Mouse (Mus musculus) stomach, postnatal 0 days (tissue): Measurements from ENCODE around the gene Plcl1. TPM values are rescaled to one million over a fixed set of nuclear protein-coding genes. Genes with fewer than 3 reads are reported as not detected.

Source experiments
- ATAC-seq: fragments of 200-750 bp; cut with Nextera tagmentation; 2 replicates; pipeline ENCODE4 v1.8.0; 2017; ENCODE audit not compliant: low FRiP score, low TSS enrichment
- DNase-seq: peaks from one replicate; pipeline ENCODE4 v3.0.0-alpha.2; 2016; ENCODE audit warnings: low spot score
- H3K27ac ChIP-seq: fragments of 300-500 bp; sonication (generic); replicated peaks from 2 replicates; pipeline ENCODE4 v1.5.1; 2014; ENCODE audit warnings: mild to moderate bottlenecking, control low read depth
- H3K27me3 ChIP-seq: fragments of 300-500 bp; sonication (generic); 2 replicates; pipeline ENCODE4 v1.6.1; 2014; ENCODE audit warnings: low read length; ENCODE audit not compliant: control insufficient read depth, insufficient read depth
- H3K36me3 ChIP-seq: fragments of 300-500 bp; sonication (generic); 2 replicates; pipeline ENCODE4 v1.6.1; 2014; ENCODE audit warnings: low read length, mixed read lengths; ENCODE audit not compliant: control insufficient read depth, insufficient read depth
- H3K4me1 ChIP-seq: fragments of 300-500 bp; sonication (generic); replicated peaks from 2 replicates; pipeline ENCODE4 v1.6.1; 2014; ENCODE audit warnings: antibody characterized with exemption; ENCODE audit not compliant: control insufficient read depth, insufficient read depth
- H3K4me2 ChIP-seq: fragments of 300-500 bp; sonication (generic); replicated peaks from 2 replicates; pipeline ENCODE4 v1.6.1; 2014; ENCODE audit warnings: low read depth, mild to moderate bottlenecking, control low read depth, moderate library complexity
- H3K4me3 ChIP-seq: fragments of 300-500 bp; sonication (generic); 2 replicates; pipeline ENCODE4 v1.5.1; 2014; ENCODE audit warnings: low read depth, low read length, control low read depth
- H3K9ac ChIP-seq: fragments of 300-500 bp; sonication (generic); 2 replicates; pipeline ENCODE4 v1.6.1; 2014; ENCODE audit warnings: mild to moderate bottlenecking, low read length, control low read depth, mixed read lengths
- H3K9me3 ChIP-seq: fragments of 300-500 bp; sonication (generic); 2 replicates; pipeline ENCODE4 v1.6.1; 2016; ENCODE audit warnings: low read length; ENCODE audit not compliant: control insufficient read depth
- CTCF ChIP-seq: IDR thresholded peaks from 2 replicates; pipeline ENCODE4 v1.5.1; 2016; ENCODE audit warnings: antibody characterized with exemption, low read depth, mild to moderate bottlenecking, moderate library complexity
- EP300 ChIP-seq: optimal IDR thresholded peaks from 2 replicates; pipeline ENCODE3; 2016; ENCODE audit warnings: antibody characterized with exemption
- WGBS: fragments of 180-500 bp; shearing (Covaris S2); extraction: QIAGEN DNeasy Blood & Tissue Kit; methylation state at CpG from one replicate; pipeline ENCODE4 v1.1.7; 2014; 5-methylcytosine and 5-hydroxymethylcytosine counted together
- polyA plus RNA-seq: library from polyadenylated mRNA; unstranded; fragments of >200 nt; fragmentation: Nextera tagmentation; extraction: Ambion mirVana; gene quantifications from 2 replicates; pipeline ENCODE4 v1.2.1, GENCODE M21; 2015

Gene Plcl1
- polyA plus RNA-seq, 1 experiment from 2014 or later: 1.7 TPM

GRCm38 (mm10) chr1:55700726-55701125 is 295.0 kb downstream of the Plcl1 start:
- 77% methylated on average over 6 of the region's 6 CpGs for WGBS

GRCm38 (mm10) chr1:55701601-55702000 is 295.9 kb downstream of the Plcl1 start:
- 88% methylated on average over 6 of the region's 6 CpGs for WGBS
- no peak for ATAC-seq
- TF ChIP-seq CTCF (no peak), EP300 (no peak)
- Histone ChIP-seq H3K36me3 (no peaks in the 10 kb centered on the region; the same call in 1 of the 2 replicates), H3K9ac (no peak overlapping the region), H3K27ac (no peak overlapping the region), H3K4me3 (no peak overlapping the region), H3K4me1 (no peaks in the 10 kb centered on the region), H3K4me2 (no peak overlapping the region), H3K27me3 (no peaks in the 10 kb centered on the region), H3K9me3 (no peaks in the 10 kb centered on the region)
- no peak for DNase-seq

More at GRCm38 (mm10) chr1:55700726-55701125, 295.0 kb downstream of the Plcl1 start:
- TF ChIP-seq EP300 (no peak), CTCF (no peak)
- Histone ChIP-seq H3K27me3 (no peaks in the 10 kb centered on the region), H3K4me1 (no peaks in the 10 kb centered on the region), H3K9ac (no peak overlapping the region), H3K9me3 (no peaks in the 10 kb centered on the region), H3K4me3 (no peak overlapping the region), H3K27ac (no peak overlapping the region), H3K4me2 (no peak overlapping the region), H3K36me3 (no peaks in the 10 kb centered on the region; the same call in 1 of the 2 replicates)
- DNase-seq (no peak), ATAC-seq (no peak)

- Histone ChIP-seq H3K27ac (no peak overlapping the region), H3K4me1 (no peaks in the 10 kb centered on the region), H3K36me3 (no peaks in the 10 kb centered on the region; the same call in 1 of the 2 replicates), H3K27me3 (no peaks in the 10 kb centered on the region), H3K4me2 (no peak overlapping the region), H3K9ac (no peak overlapping the region), H3K4me3 (no peak overlapping the region), H3K9me3 (no peaks in the 10 kb centered on the region)
- WGBS: 73% methylated on average over 3 of the region's 3 CpGs
- DNase-seq: no peak
- no peak for TF ChIP-seq CTCF
- TF ChIP-seq EP300: no peak
- ATAC-seq: no peak
Observed at GRCm38 (mm10) chr1:55702106-55702505, 296.4 kb downstream of the Plcl1 start.

GRCm38 (mm10) chr1:55704707-55705106 is 299.0 kb downstream of the Plcl1 start:
- Histone ChIP-seq H3K36me3 (no peaks in the 10 kb centered on the region; the same call in 1 of the 2 replicates), H3K4me3 (no peak overlapping the region), H3K9me3 (no peaks in the 10 kb centered on the region), H3K27me3 (no peaks in the 10 kb centered on the region), H3K9ac (no peak overlapping the region), H3K27ac (no peak overlapping the region), H3K4me2 (no peak overlapping the region), H3K4me1 (no peaks in the 10 kb centered on the region)
- TF ChIP-seq CTCF (no peak), EP300 (no peak)
- ATAC-seq: no peak
- DNase-seq: no peak
- WGBS: 59% methylated on average over 2 of the region's 2 CpGs

- Histone ChIP-seq H3K9me3 (no peaks in the 10 kb centered on the region), H3K4me1 (no peaks in the 10 kb centered on the region), H3K4me2 (no peak overlapping the region), H3K9ac (no peak overlapping the region), H3K4me3 (no peak overlapping the region), H3K36me3 (no peaks in the 10 kb centered on the region; the same call in 1 of the 2 replicates), H3K27me3 (no peaks in the 10 kb centered on the region), H3K27ac (no peak overlapping the region)
- TF ChIP-seq CTCF (no peak), EP300 (no peak)
- no peak for DNase-seq
- no peak for ATAC-seq
- 80% methylated on average over 6 of the region's 6 CpGs for WGBS
Observed at GRCm38 (mm10) chr1:55705173-55705572, 299.5 kb downstream of the Plcl1 start.

- no peaks in the 10 kb centered on the region for H3K27me3 ChIP-seq
- H3K9ac ChIP-seq: no peak overlapping the region
- H3K4me1 ChIP-seq: no peaks in the 10 kb centered on the region
- TF ChIP-seq EP300 (no peak), CTCF (no peak)
- no peak overlapping the region for H3K27ac ChIP-seq
- H3K9me3 ChIP-seq: no peaks in the 10 kb centered on the region
- H3K4me2 ChIP-seq: no peak overlapping the region
- no peak for DNase-seq
- no peak overlapping the region for H3K4me3 ChIP-seq
- no peaks in the 10 kb centered on the region; the same call in 1 of the 2 replicates for H3K36me3 ChIP-seq
- WGBS: 51% methylated on average over 3 of the region's 3 CpGs
- ATAC-seq: no peak
Observed at GRCm38 (mm10) chr1:55705756-55706155, 300.0 kb downstream of the Plcl1 start.
